Mouse (Mus musculus) C2C12 (cell line): Measurements from ENCODE around the gene Retreg1.

Source experiments
- CTCF ChIP-seq: IDR thresholded peaks from one replicate; pipeline ENCODE4 v1.5.1; 2011; ENCODE audit not compliant: control insufficient read depth, insufficient read depth, insufficient read length
- MAX ChIP-seq: IDR thresholded peaks from one replicate; pipeline ENCODE4 v1.6.1; 2011; ENCODE audit warnings: mild to moderate bottlenecking, control low read depth
- USF1 ChIP-seq: IDR thresholded peaks from one replicate; pipeline ENCODE4 v1.6.1; 2011; ENCODE audit warnings: low read depth, mild to moderate bottlenecking, control low read depth, moderate library complexity

DNA sequence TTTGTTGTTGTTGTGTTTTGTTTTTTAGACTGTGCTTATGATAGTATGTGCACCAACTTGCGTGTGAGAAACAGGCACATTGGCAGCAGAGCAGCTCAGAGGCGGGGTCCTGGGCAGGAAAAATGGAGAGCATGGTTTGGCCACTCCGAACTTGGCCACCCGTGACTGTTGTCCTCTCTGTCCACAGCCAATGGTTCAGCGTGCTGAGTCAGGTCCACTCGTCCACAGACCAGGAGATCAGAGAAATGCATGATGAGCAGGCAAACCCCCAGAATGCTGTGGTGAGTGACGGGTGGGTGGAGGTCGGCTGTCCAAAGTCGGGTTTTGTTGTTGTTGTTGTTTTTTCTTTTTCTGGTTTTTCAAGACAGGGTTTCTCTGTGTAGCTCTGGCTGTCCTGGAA lies 47.5 kb upstream of the Retreg1 start:
- TF ChIP-seq CTCF (no peak), MAX (no peak), USF1 (no peak)
